Mouse (Mus musculus): ENCODE results near the gene Gm5475. TPM values are rescaled to one million over a fixed set of nuclear protein-coding genes. Genes with fewer than 3 reads are reported as not detected.

Gm5475 gene
- polyA plus RNA-seq, 1 experiment from 2014 or later: 0.13 TPM

GRCm38 (mm10) chr15:100467738-100468137, 45.8 kb downstream of the Gm5475 start:
- peak overlapping the region; percentile 67 for H3K4me3 ChIP-seq (replicated peaks; ENCODE audit: low read length)

GRCm38 (mm10) chr15:100468295-100469188, 46.6 kb downstream of the Gm5475 start, which contains the start of gene Letmd1:
Letmd1 (plus strand) TSS chr15:100469023.
- peak within 1 kb of the TSS; percentile 97 for H3K4me2 ChIP-seq (ENCODE audit: low read depth, low read length)
- WGBS: 2% methylated on average over 78 of the region's 84 CpGs
- 0 out of 2 replicates have a peak, but pooled peaks cover 3% of the 10 kb centered on the region for H3K36me3 ChIP-seq (ENCODE audit: control insufficient read depth, insufficient read depth, low read length)
- ATAC-seq (ENCODE audit: insufficient read depth, low FRiP score): peak; percentile 95
- H3K4me1 ChIP-seq (ENCODE audit: control insufficient read depth, insufficient read depth, low read length): peaks cover 19% of the 10 kb centered on the region
- H3K4me3 ChIP-seq (replicated peaks; ENCODE audit: low read length): peak within 1 kb of the TSS; percentile 67
- H3K27ac ChIP-seq (ENCODE audit: low read length): peak within 1 kb of the TSS; percentile 73
- H3K27me3 ChIP-seq (ENCODE audit: control insufficient read depth, insufficient read depth, low read length): no peaks in the 10 kb centered on the region
- H3K9me3 ChIP-seq (replicated peaks; ENCODE audit: control insufficient read depth, low read length): no peaks in the 10 kb centered on the region
- H3K9ac ChIP-seq (ENCODE audit: low read length): peak within 1 kb of the TSS; percentile 90

More at GRCm38 (mm10) chr15:100467738-100468137, 45.8 kb downstream of the Gm5475 start:
- Histone ChIP-seq H3K4me1 (ENCODE audit: control insufficient read depth, insufficient read depth, low read length) (peaks cover 19% of the 10 kb centered on the region), H3K9me3 (replicated peaks; ENCODE audit: control insufficient read depth, low read length) (no peaks in the 10 kb centered on the region), H3K4me2 (ENCODE audit: low read depth, low read length) (peak overlapping the region; percentile 97), H3K36me3 (ENCODE audit: control insufficient read depth, insufficient read depth, low read length) (0 out of 2 replicates have a peak, but pooled peaks cover 3% of the 10 kb centered on the region), H3K9ac (ENCODE audit: low read length) (peak overlapping the region; percentile 90; the same call in 1 of the 2 replicates), H3K27ac (ENCODE audit: low read length) (no peak overlapping the region), H3K27me3 (ENCODE audit: control insufficient read depth, insufficient read depth, low read length) (no peaks in the 10 kb centered on the region)
- no peak for ATAC-seq (ENCODE audit: insufficient read depth, low FRiP score)
- 42% methylated on average over 8 of the region's 8 CpGs for WGBS

GRCm38 (mm10) chr15:100469189-100469545, 47.2 kb downstream of the Gm5475 start:
- WGBS: under 1% methylated on average over 19 of the region's 19 CpGs
- Histone ChIP-seq H3K27me3 (ENCODE audit: control insufficient read depth, insufficient read depth, low read length) (no peaks in the 10 kb centered on the region), H3K36me3 (ENCODE audit: control insufficient read depth, insufficient read depth, low read length) (0 out of 2 replicates have a peak, but pooled peaks cover 3% of the 10 kb centered on the region), H3K4me3 (replicated peaks; ENCODE audit: low read length) (peak overlapping the region; percentile 67), H3K9ac (ENCODE audit: low read length) (peak overlapping the region; percentile 90), H3K9me3 (replicated peaks; ENCODE audit: control insufficient read depth, low read length) (no peaks in the 10 kb centered on the region), H3K27ac (ENCODE audit: low read length) (peak overlapping the region; percentile 73), H3K4me1 (ENCODE audit: control insufficient read depth, insufficient read depth, low read length) (peaks cover 19% of the 10 kb centered on the region), H3K4me2 (ENCODE audit: low read depth, low read length) (peak overlapping the region; percentile 97)
- no peak for ATAC-seq (ENCODE audit: insufficient read depth, low FRiP score)

GRCm38 (mm10) chr15:100470037-100470436, 48.1 kb downstream of the Gm5475 start:
- WGBS: 51% methylated on average over 10 of the region's 10 CpGs
- peak overlapping the region; percentile 90; the same call in 1 of the 2 replicates for H3K9ac ChIP-seq (ENCODE audit: low read length)
- ATAC-seq (ENCODE audit: insufficient read depth, low FRiP score): no peak
- H3K36me3 ChIP-seq (ENCODE audit: control insufficient read depth, insufficient read depth, low read length): peaks cover 3% of the 10 kb centered on the region; the same call in 1 of the 2 replicates
- H3K4me3 ChIP-seq (replicated peaks; ENCODE audit: low read length): peak overlapping the region; percentile 67
- peaks cover 19% of the 10 kb centered on the region for H3K4me1 ChIP-seq (ENCODE audit: control insufficient read depth, insufficient read depth, low read length)
- H3K27ac ChIP-seq (ENCODE audit: low read length): no peak overlapping the region
- H3K27me3 ChIP-seq (ENCODE audit: control insufficient read depth, insufficient read depth, low read length): no peaks in the 10 kb centered on the region
- no peaks in the 10 kb centered on the region for H3K9me3 ChIP-seq (replicated peaks; ENCODE audit: control insufficient read depth, low read length)
- H3K4me2 ChIP-seq (ENCODE audit: low read depth, low read length): peak overlapping the region; percentile 97

GRCm38 (mm10) chr15:100473926-100474503, 52.1 kb downstream of the Gm5475 start:
- no peak overlapping the region for H3K9ac ChIP-seq (ENCODE audit: low read length)
- H3K27me3 ChIP-seq (ENCODE audit: control insufficient read depth, insufficient read depth, low read length): no peaks in the 10 kb centered on the region
- WGBS: 54% methylated on average over 7 of the region's 7 CpGs
- H3K4me1 ChIP-seq (ENCODE audit: control insufficient read depth, insufficient read depth, low read length): peaks cover 9% of the 10 kb centered on the region
- no peak overlapping the region for H3K27ac ChIP-seq (ENCODE audit: low read length)
- H3K4me3 ChIP-seq (replicated peaks; ENCODE audit: low read length): no peak overlapping the region
- peaks cover 8% of the 10 kb centered on the region; the same call in 1 of the 2 replicates for H3K36me3 ChIP-seq (ENCODE audit: control insufficient read depth, insufficient read depth, low read length)
- no peaks in the 10 kb centered on the region for H3K9me3 ChIP-seq (replicated peaks; ENCODE audit: control insufficient read depth, low read length)
- ATAC-seq (ENCODE audit: insufficient read depth, low FRiP score): no peak
- H3K4me2 ChIP-seq (ENCODE audit: low read depth, low read length): no peak overlapping the region

Other genes starting within 250 kb of the Gm5475 start
- 34.0 and 40.4 TPM in 2 replicates for gene Atf1, start 194.3 kb upstream of the Gm5475 start, polyA plus RNA-seq (2015; fragmentation: Nextera tagmentation; extraction: Ambion mirVana)
- 0.30 and 0.49 TPM in 2 replicates for gene Tmprss12, start 141.3 kb upstream of the Gm5475 start, polyA plus RNA-seq (2015; fragmentation: Nextera tagmentation; extraction: Ambion mirVana)
- gene Mettl7a1, start 118.0 kb upstream of the Gm5475 start, polyA plus RNA-seq (2015; fragmentation: Nextera tagmentation; extraction: Ambion mirVana): 9.8 and 10.9 TPM in 2 replicates
- gene Mettl7a3, start 87.2 kb upstream of the Gm5475 start, polyA plus RNA-seq (2015; fragmentation: Nextera tagmentation; extraction: Ambion mirVana): not detected in 2 replicates
- gene Methig1, start 69.0 kb upstream of the Gm5475 start, polyA plus RNA-seq (2015; fragmentation: Nextera tagmentation; extraction: Ambion mirVana): 0.09 TPM in 1 of 2 replicates, not detected in the other
- gene Mettl7a2, start 68.9 kb upstream of the Gm5475 start, polyA plus RNA-seq (2015; fragmentation: Nextera tagmentation; extraction: Ambion mirVana): not detected in 2 replicates
- not detected in 2 replicates for gene Higd1c, start 57.6 kb upstream of the Gm5475 start, polyA plus RNA-seq (2015; fragmentation: Nextera tagmentation; extraction: Ambion mirVana)
- gene Slc11a2, start 2.9 kb downstream of the Gm5475 start, polyA plus RNA-seq (2015; fragmentation: Nextera tagmentation; extraction: Ambion mirVana): 27.0 and 28.3 TPM in 2 replicates
- 25.8 and 26.7 TPM in 2 replicates for gene Letmd1, start 46.9 kb downstream of the Gm5475 start, polyA plus RNA-seq (2015; fragmentation: Nextera tagmentation; extraction: Ambion mirVana)
- gene Csrnp2, start 73.3 kb downstream of the Gm5475 start, polyA plus RNA-seq (2015; fragmentation: Nextera tagmentation; extraction: Ambion mirVana): 6.7 and 7.3 TPM in 2 replicates
- gene Tfcp2, start 129.9 kb downstream of the Gm5475 start, polyA plus RNA-seq (2015; fragmentation: Nextera tagmentation; extraction: Ambion mirVana): 20.0 and 21.3 TPM in 2 replicates
- gene Pou6f1, start 177.8 kb downstream of the Gm5475 start, polyA plus RNA-seq (2015; fragmentation: Nextera tagmentation; extraction: Ambion mirVana): 3.5 and 5.3 TPM in 2 replicates
- 194 and 213 TPM in 2 replicates for gene Dazap2, start 193.2 kb downstream of the Gm5475 start, polyA plus RNA-seq (2015; fragmentation: Nextera tagmentation; extraction: Ambion mirVana)
- 40.6 and 51.8 TPM in 2 replicates for gene Smagp, start 214.8 kb downstream of the Gm5475 start, polyA plus RNA-seq (2015; fragmentation: Nextera tagmentation; extraction: Ambion mirVana)
- 6.0 and 6.3 TPM in 2 replicates for gene Bin2, start 247.4 kb downstream of the Gm5475 start, polyA plus RNA-seq (2015; fragmentation: Nextera tagmentation; extraction: Ambion mirVana)